Mouse (Mus musculus) heart, embryonic 14.5 days (tissue): Measurements from ENCODE around the gene Rpl29. TPM values are rescaled to one million over a fixed set of nuclear protein-coding genes. Genes with fewer than 3 reads are reported as not detected.

Source experiments
- ATAC-seq: fragments of 200-750 bp; cut with Nextera tagmentation; 2 replicates; pipeline ENCODE4 v1.8.0; 2017; ENCODE audit warnings: low read depth, moderate TSS enrichment; ENCODE audit not compliant: insufficient number of reproducible peaks, insufficient read depth, low FRiP score
- H3K27ac ChIP-seq, 2 experiments: fragments of 200-500 bp in 1 of 2; fragments of 300-500 bp in 1 of 2; sonication (generic) in 1 of 2; replicated peaks in 1 of 2; 2 replicates each; pipeline ENCODE4 v1.5.1; 2012 to 2014; ENCODE audit warnings: low read depth in 2 of 2, low read length in 2 of 2, control low read depth in 1 of 2, mild to moderate bottlenecking in 1 of 2, mixed read lengths in 1 of 2; ENCODE audit not compliant: control insufficient read depth in 1 of 2, insufficient read depth in 1 of 2
- H3K27me3 ChIP-seq: fragments of 300-500 bp; sonication (generic); 2 replicates; pipeline ENCODE4 v1.6.1; 2014; ENCODE audit warnings: mild to moderate bottlenecking, low read length, control low read depth; ENCODE audit not compliant: control insufficient read depth, insufficient read depth
- H3K36me3 ChIP-seq: fragments of 300-500 bp; sonication (generic); 2 replicates; pipeline ENCODE4 v1.6.1; 2014; ENCODE audit warnings: mild to moderate bottlenecking, control low read depth, low read length, mixed read lengths; ENCODE audit not compliant: control insufficient read depth, insufficient read depth
- H3K4me1 ChIP-seq, 2 experiments: fragments of 200-500 bp in 1 of 2; fragments of 300-500 bp in 1 of 2; sonication (generic) in 1 of 2; 2 replicates each; pipeline ENCODE4 v1.6.1; 2012 to 2014; ENCODE audit warnings: low read length in 2 of 2, control low read depth in 1 of 2, mixed read lengths in 1 of 2; ENCODE audit not compliant: control insufficient read depth in 2 of 2, insufficient read depth in 2 of 2
- H3K4me2 ChIP-seq: fragments of 300-500 bp; sonication (generic); 2 replicates; pipeline ENCODE4 v1.6.1; 2014; ENCODE audit warnings: mild to moderate bottlenecking, low read length
- H3K4me3 ChIP-seq, 2 experiments: fragments of 200-500 bp in 1 of 2; fragments of 300-500 bp in 1 of 2; sonication (generic) in 1 of 2; 2 replicates each; pipeline ENCODE4 v1.5.1; 2012 to 2014; ENCODE audit warnings: low read length in 2 of 2, mild to moderate bottlenecking in 2 of 2, control low read depth in 1 of 2, low read depth in 1 of 2, moderate library complexity in 1 of 2; ENCODE audit not compliant: control insufficient read depth in 1 of 2, insufficient read depth in 1 of 2
- H3K9ac ChIP-seq: fragments of 300-500 bp; sonication (generic); 2 replicates; pipeline ENCODE4 v1.6.1; 2014; ENCODE audit warnings: mild to moderate bottlenecking, low read length
- H3K9me3 ChIP-seq: fragments of 300-500 bp; sonication (generic); 2 replicates; pipeline ENCODE4 v1.6.1; 2016; ENCODE audit warnings: low read length, control low read depth; ENCODE audit not compliant: control insufficient read depth
- WGBS: fragments of 180-500 bp; shearing (Covaris S2); extraction: QIAGEN DNeasy Blood & Tissue Kit; methylation state at CpG from one replicate; pipeline ENCODE4 v1.1.7; 2014; 5-methylcytosine and 5-hydroxymethylcytosine counted together
- polyA plus RNA-seq: library from polyadenylated mRNA; unstranded; fragments of >200 nt; fragmentation: Nextera tagmentation; extraction: Ambion mirVana; gene quantifications from 2 replicates; pipeline ENCODE4 v1.2.1, GENCODE M21; 2014

Rpl29 gene
- polyA plus RNA-seq, 1 experiment from 2014 or later: 781 TPM

DNA sequence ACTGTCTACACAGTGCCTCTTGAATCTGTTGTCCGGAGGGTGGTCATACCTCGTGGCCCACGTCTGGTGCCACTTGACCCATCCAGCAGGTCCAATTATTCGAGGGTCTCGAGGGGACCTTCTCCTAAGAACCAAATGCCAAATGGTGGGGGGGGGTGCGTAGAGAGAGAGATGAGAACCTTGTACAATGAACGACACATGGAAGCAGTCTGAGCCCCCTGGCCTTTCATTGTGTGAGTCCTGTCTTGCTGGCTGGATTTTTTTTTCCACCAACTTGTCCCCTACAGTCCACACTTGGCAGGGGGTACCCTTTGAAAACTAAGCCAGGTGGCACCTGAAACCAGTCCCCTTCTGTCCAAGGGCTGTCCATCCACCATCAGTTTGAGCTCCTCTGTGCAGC is 38.5 kb downstream of the Rpl29 start:
- ATAC-seq: no peak
- H3K4me2 ChIP-seq: no peak overlapping the region
- no peak overlapping the region for H3K4me3 ChIP-seq
- no peak overlapping the region for H3K27ac ChIP-seq
- no peak overlapping the region for H3K9ac ChIP-seq
- peaks cover 15 to 17% of the 10 kb centered on the region in 2 experiments for H3K4me1 ChIP-seq
- no peaks in the 10 kb centered on the region for H3K9me3 ChIP-seq
- peaks cover 15% of the 10 kb centered on the region for H3K36me3 ChIP-seq
- H3K27me3 ChIP-seq: peaks cover 8% of the 10 kb centered on the region
- 93% methylated on average over 7 of the region's 7 CpGs for WGBS

DNA sequence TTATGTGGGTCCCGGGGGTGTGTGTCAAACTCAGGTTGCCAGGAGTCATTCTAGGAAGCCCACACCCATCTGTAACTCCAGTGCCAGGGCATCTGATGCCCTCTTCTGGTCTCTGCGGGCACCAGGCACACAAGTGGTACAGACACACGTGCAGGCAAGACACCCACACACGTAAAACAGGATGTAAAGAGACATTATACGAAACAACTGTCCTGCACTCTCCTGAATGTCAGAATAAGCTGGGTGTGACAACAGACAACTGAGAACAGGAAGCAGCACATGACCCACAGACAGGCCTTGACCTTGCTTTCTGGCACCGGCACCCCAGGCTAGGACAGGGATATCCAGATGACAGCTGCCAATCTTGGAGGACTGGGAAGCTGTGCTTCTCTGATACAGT is 40.1 kb downstream of the Rpl29 start:
- peaks cover 8% of the 10 kb centered on the region for H3K27me3 ChIP-seq
- H3K9ac ChIP-seq: no peak overlapping the region
- H3K4me1 ChIP-seq: peaks cover 15 to 16% of the 10 kb centered on the region in 2 experiments
- H3K27ac ChIP-seq: no peak overlapping the region
- WGBS: 63% methylated on average over 6 of the region's 6 CpGs
- no peaks in the 10 kb centered on the region for H3K9me3 ChIP-seq
- H3K4me2 ChIP-seq: no peak overlapping the region
- ATAC-seq: no peak
- no peaks in the 10 kb centered on the region for H3K36me3 ChIP-seq
- H3K4me3 ChIP-seq: no peak overlapping the region

DNA sequence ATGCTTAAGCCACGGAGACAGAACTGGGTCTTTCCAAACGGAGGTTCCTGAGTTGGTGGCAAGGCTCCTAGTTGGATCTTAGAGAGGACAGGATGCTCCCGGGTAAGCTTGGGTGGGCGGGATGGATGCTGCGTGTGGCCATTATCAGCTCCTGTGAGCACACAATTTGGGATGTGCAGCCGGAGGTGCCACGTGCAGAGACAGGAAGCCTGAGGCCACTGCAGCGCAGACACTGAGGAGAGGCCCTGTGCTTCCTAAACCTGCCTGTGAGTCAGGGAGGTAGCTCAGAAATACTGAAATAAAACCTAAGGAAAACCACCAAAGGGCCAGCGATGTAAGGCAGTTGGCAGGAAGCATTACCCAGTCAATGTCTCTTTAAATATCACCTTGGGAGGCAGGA is 40.5 kb downstream of the Rpl29 start:
- no peak overlapping the region for H3K4me2 ChIP-seq
- H3K36me3 ChIP-seq: no peaks in the 10 kb centered on the region
- no peak overlapping the region for H3K4me3 ChIP-seq
- no peak for ATAC-seq
- H3K27me3 ChIP-seq: peaks cover 8% of the 10 kb centered on the region
- peaks cover 14 to 17% of the 10 kb centered on the region in 2 experiments for H3K4me1 ChIP-seq
- no peak overlapping the region for H3K27ac ChIP-seq
- H3K9me3 ChIP-seq: no peaks in the 10 kb centered on the region
- no peak overlapping the region for H3K9ac ChIP-seq
- WGBS: 58% methylated on average over 9 of the region's 9 CpGs

DNA sequence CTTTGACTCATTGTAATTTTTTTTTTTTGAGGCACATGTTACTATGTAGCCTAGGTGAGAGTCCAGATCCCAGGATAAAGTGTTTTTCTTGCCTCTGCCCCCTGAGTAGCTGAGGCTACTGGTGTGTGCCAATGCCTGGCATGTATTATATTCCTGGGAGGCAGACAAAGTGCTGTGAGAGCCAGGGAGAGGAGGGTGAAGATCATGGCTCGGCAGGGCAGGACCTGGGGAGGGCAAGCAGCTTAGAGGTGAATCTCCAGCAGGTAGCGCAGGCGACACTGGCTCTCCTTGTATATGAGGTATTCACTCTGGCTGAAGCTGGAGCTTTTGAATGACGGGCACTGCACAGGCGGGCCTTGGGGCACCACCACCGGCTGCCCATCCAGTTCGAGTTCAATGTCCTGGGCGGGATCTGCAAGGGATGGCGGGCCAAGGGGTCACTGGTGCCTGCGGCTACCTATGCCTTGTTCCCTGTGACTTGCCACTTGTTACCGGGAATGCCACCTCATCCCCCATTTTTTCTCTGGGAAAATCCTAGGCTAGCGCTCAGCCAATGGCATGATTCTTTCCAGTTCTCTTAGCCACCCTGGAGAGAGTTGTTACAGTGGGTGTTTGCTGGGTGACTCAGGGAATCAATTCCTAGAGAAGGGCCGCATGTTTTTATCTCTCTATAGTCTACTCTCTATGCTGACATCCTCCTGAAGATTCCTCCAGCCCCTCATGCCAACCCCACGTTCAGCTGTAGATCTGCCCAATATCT is 41.9 kb downstream of the Rpl29 start:
- Histone ChIP-seq H3K9me3 (no peaks in the 10 kb centered on the region), H3K9ac (peak overlapping the region; percentile 11; the same call in 1 of the 2 replicates)
- 70% methylated on average over 14 of the region's 14 CpGs for WGBS

DNA sequence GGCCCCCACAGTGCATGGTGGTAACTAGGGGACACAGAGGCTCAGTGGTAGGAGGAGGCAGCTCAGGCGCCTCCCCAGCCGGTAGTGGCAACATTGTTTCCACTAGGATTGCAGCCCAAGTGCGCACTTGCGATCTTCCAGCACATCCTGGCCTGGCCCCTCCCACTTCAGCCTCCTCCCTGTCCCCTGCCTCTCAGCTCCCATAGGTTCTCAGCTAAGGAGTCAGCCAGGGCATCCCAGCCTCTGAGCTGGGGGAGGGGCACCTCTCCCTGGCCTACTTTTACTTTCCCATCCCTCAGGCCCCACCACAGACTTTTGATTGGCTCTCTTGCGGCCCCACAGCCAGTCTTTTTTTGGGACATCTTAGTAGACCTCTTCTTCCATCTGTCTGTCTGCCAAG is 42.6 kb downstream of the Rpl29 start:
- Histone ChIP-seq H3K4me1 (peaks cover 20% of the 10 kb centered on the region in 2 experiments), H3K9me3 (no peaks in the 10 kb centered on the region), H3K9ac (peak overlapping the region; percentile 11; the same call in 1 of the 2 replicates), H3K36me3 (no peaks in the 10 kb centered on the region), H3K27me3 (no peaks in the 10 kb centered on the region), H3K27ac (no peak overlapping the region), H3K4me2 (peak overlapping the region; percentile 43), H3K4me3 (peak overlapping the region in 1 of 2 experiments; percentile 4; a peak in 1 of 4 replicates)
- WGBS: 8% methylated on average over 5 of the region's 5 CpGs
- no peak for ATAC-seq

More for the DNA sequence above, 41.9 kb downstream of the Rpl29 start:
- ATAC-seq: no peak
- peak overlapping the region; percentile 43 for H3K4me2 ChIP-seq
- H3K4me1 ChIP-seq: peaks cover 15 to 18% of the 10 kb centered on the region in 2 experiments
- no peaks in the 10 kb centered on the region for H3K36me3 ChIP-seq
- no peak overlapping the region for H3K27ac ChIP-seq
- H3K27me3 ChIP-seq: peaks cover under 1% of the 10 kb centered on the region; the same call in 1 of the 2 replicates
- no peak overlapping the region for H3K4me3 ChIP-seq

DNA sequence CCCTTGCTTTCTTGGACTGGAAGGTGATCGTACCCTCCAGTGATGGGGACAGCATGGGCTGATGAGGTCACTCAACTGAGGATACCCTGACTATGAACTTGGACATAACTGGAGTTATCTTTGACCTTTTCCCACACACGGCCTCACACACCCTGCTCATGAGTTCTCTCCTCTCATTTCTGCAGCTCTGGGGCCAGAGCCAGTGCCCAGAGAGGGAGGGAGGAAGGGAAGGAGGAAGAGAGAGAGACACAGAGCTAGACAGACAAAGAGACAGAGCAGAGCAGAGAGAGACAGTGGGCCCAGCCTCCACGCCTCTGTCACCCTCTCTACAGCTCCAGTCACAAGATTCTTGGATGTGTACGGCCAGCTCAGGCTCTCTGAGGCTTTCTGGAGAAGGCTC is 43.1 kb downstream of the Rpl29 start:
- Histone ChIP-seq H3K4me3 (no peak overlapping the region), H3K27me3 (no peaks in the 10 kb centered on the region), H3K4me2 (no peak overlapping the region), H3K36me3 (no peaks in the 10 kb centered on the region), H3K4me1 (peaks cover 20% of the 10 kb centered on the region in 2 experiments), H3K9me3 (no peaks in the 10 kb centered on the region), H3K9ac (no peak overlapping the region; the same call in 1 of the 2 replicates), H3K27ac (no peak overlapping the region)
- WGBS: 49% methylated on average over 4 of the region's 4 CpGs
- ATAC-seq: no peak

DNA sequence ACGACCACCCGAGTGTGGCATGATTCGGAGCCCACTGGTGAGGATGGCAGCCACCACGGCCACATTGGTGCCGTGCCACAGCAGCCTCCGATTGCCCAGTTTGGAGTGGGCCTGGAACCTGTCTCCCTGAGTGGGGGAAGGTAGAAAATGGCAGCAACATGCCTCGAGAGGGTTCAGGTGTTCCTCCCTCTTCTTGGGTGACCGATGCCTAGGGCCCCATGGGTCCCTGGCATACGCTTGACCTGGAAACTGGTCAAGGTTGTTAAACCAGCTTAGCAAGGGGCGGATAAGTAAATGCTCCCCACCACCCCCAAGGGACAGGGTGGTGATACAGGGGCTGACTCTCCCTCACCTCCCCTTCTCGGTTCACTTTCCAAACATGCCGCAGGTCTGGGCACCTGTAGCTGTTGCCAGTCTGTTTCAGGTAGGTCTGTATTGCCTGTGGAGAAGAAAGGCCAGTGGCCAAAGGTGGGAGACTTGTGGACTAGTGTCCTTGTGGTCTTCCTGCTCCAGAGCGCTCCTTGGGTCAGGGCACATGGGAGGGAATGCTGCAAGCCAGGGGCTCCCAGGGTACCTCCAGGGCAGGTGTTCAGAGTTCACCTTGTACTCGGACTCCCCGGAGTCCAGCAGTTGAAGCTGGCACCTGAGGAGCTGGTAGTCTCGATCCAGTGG is 44.0 kb downstream of the Rpl29 start:
- Histone ChIP-seq H3K4me3 (no peak overlapping the region), H3K27me3 (no peaks in the 10 kb centered on the region), H3K4me1 (peaks cover 27% of the 10 kb centered on the region in 2 experiments), H3K9me3 (no peaks in the 10 kb centered on the region), H3K4me2 (no peak overlapping the region), H3K9ac (no peak overlapping the region), H3K36me3 (no peaks in the 10 kb centered on the region), H3K27ac (no peak overlapping the region)
- WGBS: 92% methylated on average over 16 of the region's 16 CpGs
- ATAC-seq: no peak
